Mouse (Mus musculus) bone marrow, adult 2 months (tissue): ENCODE results near the gene Il17ra.

Experiments used
- CTCF ChIP-seq: fragments of 200-500 bp; IDR thresholded peaks from 2 replicates; pipeline ENCODE4 v1.5.1; 2011; ENCODE audit warnings: low read length, control low read depth; ENCODE audit not compliant: control insufficient read depth, insufficient read depth
- POLR2A ChIP-seq: fragments of 200-500 bp; IDR thresholded peaks from 2 replicates; pipeline ENCODE4 v1.6.1; 2011; ENCODE audit warnings: low read depth, mild to moderate bottlenecking, control low read depth, low read length, borderline replicate concordance; ENCODE audit not compliant: control insufficient read depth

- TF ChIP-seq CTCF (peak; percentile 51; the same call in 1 of the 2 replicates), POLR2A (no peak)
Measured at GRCm38 (mm10) chr6:120481538-120481937, 18.5 kb downstream of the Il17ra start.
